Mouse (Mus musculus) cerebellum, adult 18-20 months (tissue): Measurements from ENCODE around the gene Olfr126.

Source experiments
- DNase-seq, 2 experiments: peaks; one replicate each; pipeline ENCODE4 v3.0.0; 2021

Gene Olfr126

DNA sequence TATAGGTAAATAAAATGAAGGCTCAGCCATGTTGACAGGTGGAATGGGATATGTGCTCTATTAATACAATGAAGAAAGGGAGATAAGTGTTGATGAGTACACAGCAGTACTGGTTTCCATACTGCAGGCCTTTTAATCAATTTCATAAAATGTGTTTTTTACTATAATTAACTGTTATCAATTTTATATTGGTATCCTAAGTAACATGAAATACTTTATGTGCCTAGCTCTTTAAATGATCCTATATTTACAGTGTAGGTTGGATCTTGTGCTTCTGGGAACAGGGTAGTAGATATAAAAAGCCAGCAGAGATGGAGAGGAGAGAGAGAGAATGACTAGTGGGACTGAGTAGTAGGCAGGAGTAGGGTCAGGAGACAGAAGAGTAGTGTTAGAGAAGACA is at the start of gene Olfr126:
Olfr126 (plus strand) TSS at position 301 of the 400 bp plus-strand sequence.
- no peak for DNase-seq

DNA sequence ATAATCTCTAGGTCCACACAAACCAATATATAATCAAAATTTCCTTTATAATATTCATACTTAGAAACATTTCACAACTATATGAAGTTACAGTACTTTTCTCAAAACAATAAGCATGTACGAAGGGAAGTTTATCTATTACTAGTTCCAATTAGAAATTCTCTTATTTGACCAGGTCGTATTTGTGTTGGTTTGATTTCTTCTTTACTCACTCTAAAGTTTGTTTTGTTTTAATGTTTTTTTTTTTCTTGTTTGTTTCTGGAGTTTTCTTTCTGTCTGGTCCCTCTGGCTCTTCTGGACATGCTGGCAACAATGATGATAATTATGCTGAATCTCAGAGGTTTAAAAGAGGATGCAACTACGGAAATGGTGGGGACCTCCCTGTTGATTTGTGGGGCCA is 47.7 kb upstream of the Olfr126 start, which contains the start of gene Olfr124:
Olfr124 (plus strand) TSS at position 301 of the 400 bp plus-strand sequence.
- no peak for DNase-seq

- DNase-seq, result no peak
These were observed 14.6 kb upstream of the Olfr126 start, which contains the start of gene Olfr125 for GRCm38 (mm10) chr17:37832649-37833048. Olfr125 (plus strand) TSS chr17:37832949.

- no peak for DNase-seq
These were observed 16.6 kb downstream of the Olfr126 start for GRCm38 (mm10) chr17:37863901-37864300.

DNA sequence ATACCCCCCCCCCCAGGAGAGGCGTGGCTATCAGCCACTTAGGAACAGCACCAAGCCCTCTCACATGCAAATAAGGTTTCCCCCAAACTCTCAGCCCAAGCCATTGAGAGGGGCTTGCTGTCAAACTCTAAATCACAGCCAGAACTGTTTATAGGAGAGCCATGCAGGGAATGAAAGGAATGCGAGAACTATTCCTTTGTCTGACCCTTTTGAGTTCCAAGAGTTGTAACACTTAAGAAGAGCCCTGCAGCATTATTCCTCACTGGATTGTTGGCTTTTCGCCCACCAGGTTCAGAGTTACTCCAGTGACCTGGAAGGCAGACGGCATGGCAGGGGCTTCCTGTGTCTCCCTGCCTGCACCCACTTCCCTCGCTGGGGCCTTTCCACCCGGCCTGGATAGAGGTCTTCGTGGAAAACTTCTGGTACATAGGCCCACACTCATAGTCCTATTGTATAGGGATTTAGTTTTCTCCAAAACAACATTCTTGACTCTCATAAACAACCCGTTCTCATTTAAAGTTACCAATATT is 22.5 kb downstream of the Olfr126 start:
- no peak for DNase-seq

GRCm38 (mm10) chr17:37873830-37874229 is 26.5 kb downstream of the Olfr126 start:
- DNase-seq, result no peak

DNA sequence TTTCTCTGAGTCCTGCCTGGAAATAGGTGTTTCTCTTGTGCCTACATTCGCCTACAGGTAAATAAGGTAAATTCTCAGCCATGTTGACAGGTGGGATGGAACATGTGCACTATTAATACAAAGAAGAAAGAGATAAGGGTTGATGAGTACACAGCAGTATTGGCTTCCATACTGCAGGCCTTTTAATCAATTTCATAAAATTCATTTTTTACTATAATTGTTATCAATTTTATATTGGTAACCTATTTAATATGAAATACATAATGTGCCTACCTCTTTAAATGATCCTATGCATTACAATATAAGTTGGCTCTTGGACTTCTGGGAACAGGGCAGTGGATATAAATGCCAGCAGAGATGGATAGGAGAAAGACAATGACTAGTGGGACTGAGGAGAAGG is 52.9 kb downstream of the Olfr126 start, which contains the start of gene Olfr127:
Olfr127 (plus strand) TSS at position 301 of the 400 bp plus-strand sequence.
- DNase-seq, result no peak
